Mouse (Mus musculus): ENCODE data around the gene Tex264. TPM values are rescaled to one million over a fixed set of nuclear protein-coding genes. Genes with fewer than 3 reads are reported as not detected.

The Tex264 gene
- polyA plus RNA-seq (2015; fragmentation: Nextera tagmentation; extraction: Ambion mirVana): 49.0 and 49.3 TPM in 2 replicates

GRCm38 (mm10) chr9:106685249-106686101 is at the start of gene Tex264:
TSS of gene Tex264 (minus strand) at chr9:106685927.
- H3K4me1 ChIP-seq: peaks cover 18% of the 10 kb centered on the region
- peak within 1 kb of the TSS; percentile 58; the same call in 1 of the 2 replicates for H3K27ac ChIP-seq (replicated peaks)
- H3K4me2 ChIP-seq (replicated peaks): peak within 1 kb of the TSS; percentile 96
- ATAC-seq (replicated peaks): peak; percentile 90
- WGBS: under 1% methylated on average over 72 of the region's 86 CpGs
- H3K4me3 ChIP-seq: peak within 1 kb of the TSS; percentile 86
- no peaks in the 10 kb centered on the region for H3K9me3 ChIP-seq
- H3K9ac ChIP-seq (replicated peaks): peak within 1 kb of the TSS; percentile 81
- no peaks in the 10 kb centered on the region for H3K27me3 ChIP-seq
- peaks cover 10% of the 10 kb centered on the region; the same call in 1 of the 2 replicates for H3K36me3 ChIP-seq

- no peaks in the 10 kb centered on the region for H3K4me1 ChIP-seq
- no peak overlapping the region for H3K4me3 ChIP-seq
- H3K4me2 ChIP-seq (replicated peaks): no peak overlapping the region
- WGBS: 88% methylated on average over 2 of the region's 2 CpGs
- no peak overlapping the region for H3K9ac ChIP-seq (replicated peaks)
- H3K36me3 ChIP-seq: no peaks in the 10 kb centered on the region
- H3K27ac ChIP-seq (replicated peaks): no peak overlapping the region
- no peaks in the 10 kb centered on the region for H3K9me3 ChIP-seq
- H3K27me3 ChIP-seq: no peaks in the 10 kb centered on the region
- no peak for ATAC-seq (replicated peaks)
Observed at GRCm38 (mm10) chr9:106733690-106734089, 48.0 kb upstream of the Tex264 start.

- Histone ChIP-seq H3K4me1 (no peaks in the 10 kb centered on the region), H3K9ac (replicated peaks) (no peak overlapping the region), H3K4me2 (replicated peaks) (no peak overlapping the region), H3K27ac (replicated peaks) (no peak overlapping the region), H3K36me3 (no peaks in the 10 kb centered on the region), H3K9me3 (no peaks in the 10 kb centered on the region), H3K4me3 (no peak overlapping the region), H3K27me3 (no peaks in the 10 kb centered on the region)
- no peak for ATAC-seq (replicated peaks)
- WGBS: 94% methylated on average over 2 of the region's 2 CpGs
Observed at GRCm38 (mm10) chr9:106729416-106729815, 43.7 kb upstream of the Tex264 start.

GRCm38 (mm10) chr9:106726891-106727290 is 41.2 kb upstream of the Tex264 start:
- no peak overlapping the region for H3K4me2 ChIP-seq (replicated peaks)
- whole genome bisulfite sequencing: 97% methylated on average over 1 of the region's 1 CpGs
- H3K27ac ChIP-seq (replicated peaks): no peak overlapping the region
- no peaks in the 10 kb centered on the region for H3K4me1 ChIP-seq
- ATAC-seq (replicated peaks): no peak
- H3K9ac ChIP-seq (replicated peaks): no peak overlapping the region
- no peaks in the 10 kb centered on the region for H3K36me3 ChIP-seq
- no peaks in the 10 kb centered on the region for H3K27me3 ChIP-seq
- H3K9me3 ChIP-seq: no peaks in the 10 kb centered on the region
- no peak overlapping the region for H3K4me3 ChIP-seq

- H3K4me3 ChIP-seq: no peak overlapping the region
- ATAC-seq (replicated peaks): no peak
Observed at GRCm38 (mm10) chr9:106725435-106725834, 39.7 kb upstream of the Tex264 start.

GRCm38 (mm10) chr9:106724864-106725263 is 39.1 kb upstream of the Tex264 start:
- no peak overlapping the region for H3K4me2 ChIP-seq (replicated peaks)

More at GRCm38 (mm10) chr9:106725435-106725834, 39.7 kb upstream of the Tex264 start:
- H3K9ac ChIP-seq (replicated peaks): no peak overlapping the region
- 95% methylated on average over 2 of the region's 2 CpGs for WGBS
- no peaks in the 10 kb centered on the region for H3K27me3 ChIP-seq
- H3K9me3 ChIP-seq: no peaks in the 10 kb centered on the region
- no peak overlapping the region for H3K27ac ChIP-seq (replicated peaks)
- H3K4me1 ChIP-seq: no peaks in the 10 kb centered on the region
- no peak overlapping the region for H3K4me2 ChIP-seq (replicated peaks)
- no peaks in the 10 kb centered on the region; the same call in 1 of the 2 replicates for H3K36me3 ChIP-seq

GRCm38 (mm10) chr9:106716729-106717128 is 31.0 kb upstream of the Tex264 start:
- Histone ChIP-seq H3K4me3 (no peak overlapping the region), H3K9me3 (no peaks in the 10 kb centered on the region), H3K9ac (replicated peaks) (no peak overlapping the region), H3K27ac (replicated peaks) (no peak overlapping the region), H3K4me1 (no peaks in the 10 kb centered on the region), H3K27me3 (no peaks in the 10 kb centered on the region), H3K4me2 (replicated peaks) (no peak overlapping the region), H3K36me3 (peaks cover 56% of the 10 kb centered on the region)
- ATAC-seq (replicated peaks): no peak
- WGBS: 94% methylated on average over 4 of the region's 4 CpGs

More at GRCm38 (mm10) chr9:106724864-106725263, 39.1 kb upstream of the Tex264 start:
- Histone ChIP-seq H3K9ac (replicated peaks) (no peak overlapping the region), H3K36me3 (peaks cover 5% of the 10 kb centered on the region; the same call in 1 of the 2 replicates), H3K27ac (replicated peaks) (no peak overlapping the region), H3K4me3 (no peak overlapping the region), H3K4me1 (no peaks in the 10 kb centered on the region), H3K27me3 (no peaks in the 10 kb centered on the region), H3K9me3 (no peaks in the 10 kb centered on the region)
- 79% methylated on average over 1 of the region's 1 CpGs for WGBS
- no peak for ATAC-seq (replicated peaks)

- WGBS: 99% methylated on average over 2 of the region's 2 CpGs
Observed at GRCm38 (mm10) chr9:106716232-106716631, 30.5 kb upstream of the Tex264 start.

GRCm38 (mm10) chr9:106712470-106712869 is 26.7 kb upstream of the Tex264 start:
- no peaks in the 10 kb centered on the region for H3K9me3 ChIP-seq
- ATAC-seq (replicated peaks): no peak
- 100% methylated on average over 2 of the region's 2 CpGs for WGBS

More at GRCm38 (mm10) chr9:106716232-106716631, 30.5 kb upstream of the Tex264 start:
- no peaks in the 10 kb centered on the region for H3K27me3 ChIP-seq
- H3K36me3 ChIP-seq: peaks cover 58% of the 10 kb centered on the region
- no peaks in the 10 kb centered on the region for H3K9me3 ChIP-seq
- H3K4me3 ChIP-seq: no peak overlapping the region
- H3K27ac ChIP-seq (replicated peaks): no peak overlapping the region
- no peaks in the 10 kb centered on the region for H3K4me1 ChIP-seq
- H3K4me2 ChIP-seq (replicated peaks): no peak overlapping the region
- no peak overlapping the region for H3K9ac ChIP-seq (replicated peaks)
- ATAC-seq (replicated peaks): no peak

GRCm38 (mm10) chr9:106692973-106693481 is 7.3 kb upstream of the Tex264 start:
- Histone ChIP-seq H3K9ac (replicated peaks) (no peak overlapping the region), H3K4me3 (no peak overlapping the region), H3K27me3 (no peaks in the 10 kb centered on the region), H3K4me2 (replicated peaks) (no peak overlapping the region), H3K36me3 (peaks cover 37% of the 10 kb centered on the region), H3K9me3 (no peaks in the 10 kb centered on the region), H3K4me1 (no peaks in the 10 kb centered on the region), H3K27ac (replicated peaks) (no peak overlapping the region)
- WGBS: 93% methylated on average over 11 of the region's 11 CpGs
- ATAC-seq (replicated peaks): no peak

More at GRCm38 (mm10) chr9:106712470-106712869, 26.7 kb upstream of the Tex264 start:
- H3K36me3 ChIP-seq: peaks cover 77% of the 10 kb centered on the region
- no peak overlapping the region for H3K27ac ChIP-seq (replicated peaks)
- no peak overlapping the region for H3K4me2 ChIP-seq (replicated peaks)
- H3K27me3 ChIP-seq: no peaks in the 10 kb centered on the region
- H3K4me3 ChIP-seq: no peak overlapping the region
- H3K4me1 ChIP-seq: no peaks in the 10 kb centered on the region
- H3K9ac ChIP-seq (replicated peaks): no peak overlapping the region

- Histone ChIP-seq H3K27ac (replicated peaks) (no peak overlapping the region), H3K4me2 (replicated peaks) (no peak overlapping the region), H3K4me3 (no peak overlapping the region), H3K4me1 (peaks cover 18% of the 10 kb centered on the region), H3K36me3 (peaks cover 13% of the 10 kb centered on the region), H3K9me3 (no peaks in the 10 kb centered on the region), H3K9ac (replicated peaks) (no peak overlapping the region), H3K27me3 (no peaks in the 10 kb centered on the region)
- no peak for ATAC-seq (replicated peaks)
- 86% methylated on average over 8 of the region's 8 CpGs for WGBS
Observed at GRCm38 (mm10) chr9:106688834-106689233, 3.1 kb upstream of the Tex264 start.

- H3K27me3 ChIP-seq: no peaks in the 10 kb centered on the region
- no peak overlapping the region for H3K9ac ChIP-seq (replicated peaks)
- no peak overlapping the region for H3K4me3 ChIP-seq
- H3K36me3 ChIP-seq: 0 out of 2 replicates have a peak, but pooled peaks cover 2% of the 10 kb centered on the region
- H3K4me1 ChIP-seq: peaks cover 18% of the 10 kb centered on the region
- WGBS: 36% methylated on average over 8 of the region's 8 CpGs
- H3K27ac ChIP-seq (replicated peaks): no peak overlapping the region
- H3K4me2 ChIP-seq (replicated peaks): no peak overlapping the region
- ATAC-seq (replicated peaks): peak; percentile 23; the same call in 1 of the 2 replicates
- no peaks in the 10 kb centered on the region for H3K9me3 ChIP-seq
Observed at GRCm38 (mm10) chr9:106686983-106687650, 1.4 kb upstream of the Tex264 start.

All from forebrain, embryonic 15.5 days (tissue).